ENCODE assay signal across 9 mouse cellular contexts in the genomic region with DNA sequence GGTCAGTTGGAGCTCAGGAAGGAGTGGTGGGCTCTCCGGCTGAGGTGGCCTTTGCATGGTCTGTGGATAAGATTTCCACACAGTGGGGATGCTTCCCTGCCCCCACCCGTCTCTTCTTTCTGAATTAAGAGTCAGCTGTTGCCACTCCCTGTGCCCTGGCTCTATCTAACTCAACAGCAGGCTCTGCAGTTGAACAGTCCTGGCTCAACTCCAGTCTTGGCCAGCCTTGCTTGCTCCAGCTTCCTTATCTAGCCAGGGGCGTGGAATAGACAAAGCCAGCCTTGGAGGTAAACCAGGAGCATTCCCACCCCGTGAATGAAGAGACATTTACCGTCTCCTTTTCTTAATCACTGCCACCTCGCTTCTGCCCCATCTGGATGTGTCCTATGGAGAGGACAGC.
A peak's percentile ranks its signal among the peaks of the same experiment; 100 is the strongest.
DNase-seq lines count a peak whose midpoint lies in the region; ATAC-seq lines count a peak whose summit lies in the region.
"Had no signal": no experiment of that assay in that cellular context is flagged by ENCODE, and none has a peak within 500 bp of the region (broad histone marks: within the 10 kb centered on the region; RNA-seq: fewer than 3 reads in every experiment).

No protein-coding gene starts in this region.

- H3K27ac ChIP-seq in midbrain, embryonic 11.5 days (ENCODE audit: low read depth, low read length): no peak overlapping the region; the same call in 1 of the 2 replicates
- H3K27ac ChIP-seq: limb, embryonic 12.5 days had no signal

- peaks cover 36% of the 10 kb centered on the region for H3K4me1 ChIP-seq in midbrain, embryonic 11.5 days (ENCODE audit: control insufficient read depth, insufficient read depth, low read length)

- no peaks in the 10 kb centered on the region for H3K9me3 ChIP-seq in midbrain, embryonic 11.5 days (ENCODE audit: control insufficient read depth, low read length)
- H3K9me3 ChIP-seq: limb, embryonic 12.5 days had no signal

- no peak overlapping the region for H3K9ac ChIP-seq in midbrain, embryonic 11.5 days (ENCODE audit: low read length)
- H3K9ac ChIP-seq: limb, embryonic 12.5 days had no signal

- no peak overlapping the region for H3K4me2 ChIP-seq in midbrain, embryonic 11.5 days
- H3K4me2 ChIP-seq: limb, embryonic 12.5 days had no signal

- no peaks in the 10 kb centered on the region for H3K36me3 ChIP-seq in midbrain, embryonic 11.5 days (ENCODE audit: control insufficient read depth, insufficient read depth, low read length)
- H3K36me3 ChIP-seq: limb, embryonic 12.5 days had no signal

- H3K27me3 ChIP-seq in midbrain, embryonic 11.5 days (ENCODE audit: control insufficient read depth, insufficient read depth, low read length): peaks cover 2% of the 10 kb centered on the region; the same call in 1 of the 2 replicates

- DNase-seq in urinary bladder, postnatal 14 days (ENCODE audit: low spot score): peak; percentile 51
- no peak for DNase-seq in urinary bladder, postnatal 25 days (ENCODE audit: low spot score)
- peak; percentile 56 for DNase-seq in heart, adult 8-10 months (ENCODE audit: low spot score)
- DNase-seq in kidney, postnatal 14 days: peak; percentile 48
- no peak for DNase-seq in B cell, adult 2 months
- no peak for DNase-seq in layer of hippocampus, adult 8-10 months (ENCODE audit: low spot score in 2 of 2)
- DNase-seq in midbrain, embryonic 11.5 days (ENCODE audit: low spot score, missing footprints): no peak

- peak; percentile 83 for ATAC-seq in megakaryocyte-erythroid progenitor cell, adult 5-6 weeks (replicated peaks; ENCODE audit: low FRiP score, low TSS enrichment, poor library complexity, severe bottlenecking)
- ATAC-seq in midbrain, embryonic 11.5 days (ENCODE audit: low FRiP score): no peak

- WGBS in midbrain, embryonic 11.5 days: 71% methylated on average over 6 of the region's 6 CpGs

- no peak overlapping the region for H3K4me3 ChIP-seq in midbrain, embryonic 11.5 days (ENCODE audit: low read depth, low read length)
- H3K4me3 ChIP-seq: limb, embryonic 12.5 days had no signal

Comparison
In these comparisons a context has a peak if more than half of its experiments do, and no peak if none do; other contexts are left out.
1. DNase-seq: peak in urinary bladder, postnatal 14 days (single experiment), heart, adult 8-10 months (single experiment) and kidney, postnatal 14 days (single experiment); none in urinary bladder, postnatal 25 days (single experiment), B cell, adult 2 months (0 of 2), layer of hippocampus, adult 8-10 months (0 of 2) and midbrain, embryonic 11.5 days (single experiment).